Mouse (Mus musculus) fat pad, adult 2 months (tissue): Measurements from ENCODE around the gene Chrnb4.

ENCODE experiments used
- DNase-seq: peaks from one replicate; pipeline ENCODE4 v3.0.0-alpha.2; 2011; ENCODE audit warnings: low read depth, low spot score; ENCODE audit errors: extremely low read depth

The Chrnb4 gene

DNA sequence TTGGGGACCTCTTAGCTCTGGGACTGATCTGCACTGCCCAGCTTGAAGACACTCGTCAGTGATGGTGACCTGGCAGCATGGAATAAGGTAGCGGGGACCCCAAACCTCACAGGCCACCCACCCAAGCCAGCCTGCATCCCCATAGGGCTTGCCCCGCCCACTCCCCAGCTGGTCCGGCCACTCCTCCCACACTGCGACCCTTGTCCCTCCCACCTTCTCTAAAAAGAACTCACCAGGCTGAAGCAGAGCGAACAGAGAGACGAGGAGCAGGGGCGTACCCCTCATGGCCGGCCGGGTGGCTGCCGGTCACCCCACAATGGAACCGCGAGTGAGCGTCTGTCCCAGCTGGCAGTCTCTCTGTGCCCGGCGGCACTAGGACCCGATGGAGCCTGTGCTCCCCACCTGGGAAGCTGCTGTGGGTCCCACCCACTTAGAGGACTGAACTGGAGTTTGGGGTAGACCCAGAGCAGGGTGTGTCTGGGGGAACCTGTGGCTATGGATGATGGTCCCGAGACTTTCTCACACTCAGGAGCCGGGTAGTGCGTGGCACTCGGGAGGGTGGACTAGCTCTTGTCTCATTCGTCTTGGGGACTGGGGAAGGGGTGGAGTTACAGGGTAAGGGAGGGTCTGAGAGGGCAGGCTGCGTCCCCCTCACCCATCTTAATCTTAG lies at the start of gene Chrnb4:
Gene Chrnb4 (minus strand): TSS at position 569 of the 670 bp plus-strand sequence.
- no peak for DNase-seq

DNA sequence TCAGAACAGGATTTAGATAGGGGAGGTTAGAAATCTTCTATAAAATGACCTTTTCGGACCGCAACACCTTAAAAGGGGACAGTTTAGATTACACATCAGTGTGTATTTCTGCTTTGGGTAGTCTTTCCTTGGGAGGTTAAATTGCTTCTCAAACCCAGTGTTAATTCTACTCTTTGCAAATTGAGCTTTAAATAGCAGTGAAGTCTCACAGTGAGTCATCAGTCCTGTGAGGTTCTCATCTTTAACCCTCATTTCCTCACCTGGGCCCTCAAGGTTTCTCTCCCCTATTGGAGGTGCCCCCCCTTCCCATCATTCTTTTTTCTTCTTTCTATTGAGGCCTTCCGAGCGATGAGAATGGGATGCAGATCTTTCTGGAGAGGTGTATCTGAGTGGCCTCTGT lies 48.3 kb upstream of the Chrnb4 start:
- DNase-seq = no peak

DNA sequence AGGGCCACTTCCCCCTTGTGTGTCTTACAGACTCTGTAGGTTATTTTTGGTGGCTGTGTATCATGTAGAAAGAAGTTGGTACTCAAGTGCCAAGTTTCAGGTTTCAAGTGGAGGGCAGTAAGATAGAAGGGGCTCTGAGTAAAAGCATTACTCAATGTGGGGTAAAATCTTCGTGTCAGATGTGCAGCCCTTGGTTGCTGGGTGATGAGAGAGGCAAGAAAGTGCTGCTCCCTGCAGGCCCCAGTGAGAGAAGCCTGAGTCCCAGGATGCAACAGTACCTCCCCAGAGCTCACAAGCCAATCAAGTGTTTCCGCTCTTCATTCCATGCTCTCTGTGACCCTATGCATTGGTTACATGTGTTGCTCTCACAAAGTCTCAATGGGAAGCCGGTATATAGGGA lies 47.5 kb upstream of the Chrnb4 start:
- DNase-seq = no peak

DNA sequence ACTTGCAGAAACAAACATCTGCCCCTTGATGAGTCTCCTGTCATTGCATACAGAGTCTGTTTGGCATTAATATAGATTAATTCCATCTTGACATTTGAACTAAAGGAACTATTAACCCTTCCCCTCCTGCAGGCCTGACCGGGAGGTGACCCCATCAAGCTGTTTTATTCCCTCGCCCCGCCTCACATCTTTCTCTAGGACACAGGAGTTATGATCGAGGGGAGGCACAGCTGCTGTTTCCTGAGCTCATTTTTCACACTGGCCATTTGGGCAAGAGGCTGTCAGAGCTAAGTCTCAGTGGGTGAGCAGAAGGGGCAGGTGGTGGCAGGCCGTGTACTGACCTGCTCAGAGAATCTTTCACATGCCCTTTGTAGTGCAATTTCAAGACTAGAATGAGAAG lies 41.6 kb upstream of the Chrnb4 start:
- DNase-seq = no peak

DNA sequence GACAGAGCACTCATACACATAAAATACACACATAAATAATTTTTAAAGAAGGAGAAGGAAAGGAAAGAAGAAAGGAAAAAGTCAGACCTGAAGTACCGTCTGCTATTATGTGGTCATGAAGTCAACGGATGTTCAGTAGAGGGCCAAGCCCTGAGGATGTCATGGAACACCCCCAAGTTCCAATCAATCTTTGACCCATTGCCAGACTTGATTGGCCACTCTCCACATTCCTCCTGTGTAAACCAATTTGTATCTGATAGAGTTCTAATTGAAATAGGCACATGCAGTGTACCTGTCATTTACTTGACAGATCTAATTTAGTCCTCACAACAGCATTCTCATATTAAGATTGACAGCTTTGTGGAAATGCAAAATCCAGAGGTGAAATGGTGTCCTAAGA lies 40.6 kb upstream of the Chrnb4 start:
- no peak for DNase-seq

DNA sequence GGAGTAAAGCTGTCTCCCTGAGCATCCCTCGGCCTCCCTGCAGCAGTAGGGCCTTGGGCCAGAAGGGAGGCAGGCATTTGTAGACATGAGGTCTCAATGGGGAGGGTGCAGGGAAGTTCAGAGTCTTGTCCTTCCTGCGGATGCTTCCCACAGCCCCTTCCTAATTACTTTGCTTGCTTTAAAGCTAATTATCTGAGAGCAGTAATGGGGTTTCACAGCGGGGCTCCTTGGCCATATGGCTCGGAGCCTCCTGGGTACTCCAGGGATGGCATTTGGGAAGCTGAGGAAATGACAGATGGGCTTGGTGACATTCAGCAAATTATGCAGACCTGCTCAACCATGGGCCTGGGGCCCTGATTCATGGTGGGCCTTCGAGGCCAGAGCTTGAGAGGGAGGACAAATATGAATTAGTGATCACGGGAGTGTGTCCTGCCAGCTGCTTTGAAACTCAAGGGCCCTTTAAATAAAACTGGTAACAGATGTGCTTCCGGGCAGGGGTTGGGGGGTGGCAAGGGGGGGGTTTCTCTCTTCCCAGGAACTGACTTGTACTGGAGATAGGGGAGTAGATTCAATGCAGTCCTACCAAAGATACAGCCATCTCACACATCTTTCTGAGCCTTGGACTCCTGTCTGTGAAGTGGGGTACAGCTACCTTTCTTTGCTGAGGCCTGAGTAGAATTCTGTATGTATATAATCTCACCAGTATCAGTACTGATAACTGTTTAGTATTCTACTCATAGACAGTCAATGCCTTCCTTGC lies 34.8 kb upstream of the Chrnb4 start:
- DNase-seq = no peak

DNA sequence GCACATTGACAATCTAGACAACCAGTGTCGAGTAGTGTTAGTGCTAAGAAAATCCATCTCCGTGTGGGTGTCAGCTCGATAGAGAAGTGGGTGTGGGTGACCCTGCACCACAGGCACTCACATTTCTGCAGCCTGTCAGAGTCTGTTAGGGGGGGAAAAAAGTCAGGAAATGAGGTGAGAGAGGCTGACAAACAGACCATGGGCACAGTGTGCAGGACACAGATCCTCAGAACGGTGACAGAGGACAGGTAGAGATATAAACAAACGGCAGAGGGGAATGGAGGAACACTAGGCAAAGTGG lies 19.3 kb upstream of the Chrnb4 start:
- DNase-seq = no peak

DNA sequence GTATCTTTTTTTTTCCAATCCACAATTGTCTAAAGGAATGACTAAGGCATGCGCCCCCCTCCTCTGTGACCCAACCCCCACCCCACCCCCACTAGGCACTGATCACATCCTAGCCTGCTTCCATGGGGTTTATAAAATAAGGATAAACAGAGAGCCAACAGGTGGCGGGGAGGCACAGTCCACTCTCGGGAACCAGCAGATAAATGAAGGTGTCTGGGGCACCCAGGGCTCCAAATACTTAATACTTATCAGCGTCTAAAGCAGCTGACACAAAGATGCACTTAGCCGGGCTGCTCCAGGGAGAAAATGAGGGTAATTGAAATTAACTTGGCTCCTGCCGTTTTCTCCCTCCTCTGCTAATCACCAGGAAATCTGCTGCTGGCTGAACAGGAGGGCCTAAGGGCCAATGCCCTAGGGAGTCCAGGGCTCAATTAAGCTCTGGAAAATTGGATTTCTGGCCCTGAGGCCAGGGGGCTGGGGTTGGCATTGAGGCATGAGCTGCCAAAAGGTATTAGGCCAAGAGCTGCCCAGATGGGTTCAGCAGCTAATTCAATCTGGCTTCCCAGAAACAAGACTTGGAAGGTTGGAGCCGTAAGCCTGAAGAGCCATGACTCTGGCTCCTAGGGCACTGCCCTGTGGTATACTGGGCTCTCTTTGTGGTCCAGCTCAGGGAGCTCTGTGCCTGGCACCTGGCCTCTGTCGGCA lies 18.8 kb upstream of the Chrnb4 start:
- no peak for DNase-seq

DNA sequence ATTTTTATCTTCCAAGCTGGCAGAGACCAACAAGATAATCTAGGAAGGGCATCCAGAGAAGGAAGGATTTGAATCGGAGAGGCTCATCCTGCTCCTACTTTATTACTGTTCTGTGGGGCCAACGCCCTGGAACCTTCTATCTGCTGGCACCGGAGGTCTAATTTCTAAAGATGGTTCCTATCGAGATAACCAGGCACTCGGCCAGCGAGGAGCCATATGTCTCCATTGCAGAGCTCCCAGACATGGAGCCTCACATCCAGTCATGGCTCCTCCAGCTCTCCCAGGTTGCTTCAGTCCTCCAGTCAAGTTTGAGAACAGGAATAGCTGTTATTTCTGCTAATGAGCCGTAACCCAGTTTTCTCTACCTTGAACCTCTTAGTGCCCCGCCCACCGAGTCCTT lies 16.7 kb upstream of the Chrnb4 start:
- no peak for DNase-seq

DNA sequence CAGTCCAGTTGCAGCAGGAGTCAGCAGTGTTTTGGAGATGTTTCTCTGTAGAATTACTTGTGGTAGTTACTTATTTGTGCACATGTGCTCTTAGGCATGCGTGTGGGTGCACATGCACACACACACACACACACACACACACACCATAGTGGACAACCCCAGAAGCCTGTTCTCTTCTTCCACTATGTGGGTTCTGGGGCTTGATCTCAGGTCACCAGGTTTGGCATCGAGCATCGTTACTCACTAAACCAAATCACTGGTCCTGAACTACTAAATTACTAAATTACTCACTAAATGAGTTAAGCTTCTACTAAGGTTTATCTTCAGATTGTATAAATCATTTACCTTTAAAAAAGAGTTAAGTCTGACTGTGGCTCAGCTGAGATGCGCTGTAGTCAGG lies 9.5 kb upstream of the Chrnb4 start:
- DNase-seq = no peak

DNA sequence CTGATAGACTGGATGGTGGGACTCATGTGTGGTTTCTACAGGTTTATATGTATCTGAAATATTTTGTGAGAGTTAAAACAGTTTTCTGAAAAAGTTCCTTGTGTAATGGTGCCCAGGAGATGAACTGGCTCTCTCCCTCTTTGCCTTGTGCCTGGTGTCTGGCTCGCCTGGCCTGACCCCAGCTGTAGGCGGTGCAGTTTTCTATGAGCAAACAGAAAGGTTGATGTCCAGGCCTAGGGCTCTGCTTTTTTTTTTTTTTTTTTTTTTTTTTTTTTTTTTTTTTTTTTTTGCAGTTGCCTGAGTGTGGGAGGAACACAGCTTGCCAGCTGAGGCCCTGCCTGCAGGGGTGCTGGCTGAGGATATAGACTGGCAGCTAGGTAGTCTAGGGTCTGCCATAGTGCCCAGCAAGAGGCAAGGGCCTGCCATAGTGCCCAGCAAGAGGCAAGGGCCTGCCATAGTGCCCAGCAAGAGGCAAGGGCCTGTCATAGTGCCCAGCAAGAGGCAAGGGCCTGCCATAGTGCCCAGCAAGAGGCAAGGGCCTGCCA lies 6.9 kb upstream of the Chrnb4 start:
- no peak for DNase-seq

DNA sequence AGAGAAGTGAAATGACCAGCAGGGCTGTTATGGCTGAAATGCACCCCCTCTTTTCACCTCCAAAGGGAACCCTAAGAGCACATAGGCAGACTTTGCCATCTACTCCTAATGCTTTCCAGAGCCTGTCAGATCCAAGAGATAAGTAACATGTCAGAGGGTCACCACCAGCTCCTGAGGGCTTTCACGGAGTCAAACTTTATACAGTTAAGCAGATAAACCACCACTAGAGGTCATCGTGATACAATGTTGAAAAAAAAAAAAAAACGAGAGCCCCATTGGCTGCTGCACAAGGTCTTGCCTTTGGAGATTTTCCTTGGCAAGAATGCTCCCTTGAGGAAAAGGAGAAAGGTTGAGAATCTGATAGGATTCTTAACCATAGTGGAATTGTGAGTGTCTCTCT lies 1.8 kb downstream of the Chrnb4 start:
- DNase-seq = no peak

DNA sequence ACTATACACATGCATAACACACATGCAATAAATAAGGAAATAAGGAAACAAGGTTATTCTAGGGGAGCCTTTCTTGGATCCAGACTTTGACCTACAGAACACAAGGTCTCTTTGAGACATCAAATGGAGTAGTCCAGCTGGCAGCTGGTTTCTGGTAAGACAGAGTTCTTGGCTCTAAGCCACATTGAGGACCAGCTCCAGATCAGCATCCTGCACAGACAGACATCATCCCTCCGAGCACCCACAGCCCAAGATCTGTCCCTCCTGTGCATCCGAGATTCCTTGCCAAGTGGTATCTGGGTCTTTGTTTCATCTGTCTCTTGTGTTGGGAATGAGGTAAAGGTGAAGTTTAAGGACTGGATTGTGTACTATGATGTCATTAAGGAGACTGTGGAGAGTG lies 3.6 kb downstream of the Chrnb4 start:
- no peak for DNase-seq

DNA sequence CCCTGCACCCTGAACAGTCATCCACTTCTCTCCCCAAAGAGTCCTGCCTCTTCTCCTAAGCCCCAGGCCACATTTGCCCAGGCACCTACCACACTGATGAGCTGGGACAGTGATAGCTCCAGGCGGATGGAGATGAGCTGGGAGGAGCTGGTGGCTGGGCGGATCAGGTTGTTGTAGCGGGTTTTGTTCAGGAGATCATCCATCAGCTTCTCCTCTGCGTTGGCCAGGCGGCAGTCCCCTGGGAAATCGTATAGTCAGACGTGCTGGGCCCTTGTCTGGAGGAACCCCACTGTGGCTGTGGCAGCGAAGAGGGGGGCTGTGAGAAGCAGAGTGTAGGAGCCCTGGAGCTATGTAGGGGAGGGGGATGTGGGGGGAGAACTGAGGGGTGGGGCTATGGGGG lies 4.9 kb downstream of the Chrnb4 start:
- DNase-seq = no peak

DNA sequence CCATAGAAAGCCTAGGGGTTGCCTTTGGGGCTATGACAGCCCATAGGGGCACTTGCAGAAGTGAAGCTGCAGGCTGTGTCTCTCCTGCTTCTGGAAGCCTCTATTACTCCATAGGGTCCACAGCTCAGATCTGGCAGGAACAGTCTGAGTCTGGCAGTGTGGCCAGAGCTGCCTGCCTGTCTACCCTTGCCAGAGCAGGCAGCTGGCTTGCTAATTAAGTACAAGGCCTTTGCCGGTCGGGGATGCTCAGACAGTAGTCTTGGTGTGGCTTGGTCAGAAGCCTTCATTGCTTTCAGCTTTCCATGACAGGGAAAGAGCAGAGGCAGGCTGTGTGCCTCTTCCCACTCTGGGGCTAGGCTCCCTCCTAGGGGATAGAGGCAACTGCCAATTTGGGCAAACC lies 7.2 kb downstream of the Chrnb4 start:
- no peak for DNase-seq

DNA sequence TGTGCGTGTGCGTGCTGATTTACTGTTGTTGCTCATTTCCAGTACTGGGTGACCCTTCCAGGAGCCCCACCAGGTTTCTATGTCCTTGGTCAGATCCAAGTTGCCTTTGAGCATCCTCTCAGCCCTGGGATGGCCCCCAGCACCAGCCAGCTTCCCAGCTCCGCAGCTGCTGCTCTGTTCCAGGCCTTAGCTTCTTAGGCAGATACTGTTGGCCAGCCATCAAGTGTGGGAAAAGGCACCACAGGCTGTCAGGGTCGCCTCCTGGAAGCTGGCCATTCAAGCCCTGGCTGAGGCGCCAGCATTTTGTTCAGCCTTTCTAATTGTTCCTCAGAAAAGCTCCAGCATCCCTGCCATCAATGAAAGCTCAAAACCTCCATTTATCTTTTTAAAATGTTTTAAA lies 8.6 kb downstream of the Chrnb4 start:
- no peak for DNase-seq

DNA sequence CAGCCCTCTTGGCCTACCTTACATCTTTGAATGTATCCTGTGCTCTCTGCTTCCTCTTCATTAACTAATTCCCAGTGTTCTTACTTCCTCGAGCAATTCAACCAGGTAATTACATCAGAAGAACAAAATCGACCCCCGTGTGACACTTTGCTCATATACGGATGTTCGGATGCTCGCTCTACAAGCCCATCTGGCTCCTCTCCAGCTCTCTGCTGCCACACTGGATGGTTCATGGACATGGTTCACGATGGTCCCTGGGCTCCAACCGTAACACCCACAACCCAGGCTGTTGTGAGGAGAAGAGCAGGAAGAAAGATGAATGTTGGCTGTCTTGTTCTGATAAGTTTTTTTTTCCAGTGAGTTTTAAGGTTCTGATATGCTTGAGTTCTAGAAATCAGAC lies 9.6 kb downstream of the Chrnb4 start:
- no peak for DNase-seq

DNA sequence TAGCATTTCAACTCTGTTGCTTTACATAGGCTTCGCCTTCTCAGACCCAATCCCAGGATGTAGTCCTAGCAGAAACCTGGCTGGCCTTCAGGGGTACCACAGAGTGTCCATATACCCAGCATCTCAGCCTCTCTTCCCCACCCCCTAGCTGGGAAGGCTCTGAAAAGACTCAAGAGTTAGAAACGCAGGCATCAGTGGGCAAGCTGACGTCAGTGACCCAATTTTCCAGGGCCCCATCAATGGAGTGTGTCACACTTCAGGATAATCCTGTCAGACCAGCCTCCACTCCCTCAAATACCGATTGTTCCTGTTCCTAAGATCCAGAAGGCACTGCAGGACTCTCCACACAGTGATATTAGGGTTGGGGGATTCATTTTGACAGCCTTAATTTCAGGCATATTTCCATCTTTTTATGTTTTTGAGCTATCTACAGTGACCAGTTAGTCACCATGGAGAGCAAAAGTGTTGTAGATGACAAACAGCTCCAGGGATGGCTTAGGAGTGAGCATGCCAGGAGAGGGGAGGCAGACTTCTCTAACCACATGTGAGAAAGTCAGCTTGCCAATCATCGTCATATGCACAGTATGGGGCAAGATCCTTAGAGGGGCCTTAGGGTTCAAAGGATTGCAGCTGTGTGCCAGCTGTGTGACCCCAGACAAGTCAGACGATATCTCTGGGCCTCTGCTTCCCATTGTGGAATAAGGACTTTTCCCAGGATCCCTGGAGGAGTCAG lies 17.0 kb downstream of the Chrnb4 start:
- no peak for DNase-seq

DNA sequence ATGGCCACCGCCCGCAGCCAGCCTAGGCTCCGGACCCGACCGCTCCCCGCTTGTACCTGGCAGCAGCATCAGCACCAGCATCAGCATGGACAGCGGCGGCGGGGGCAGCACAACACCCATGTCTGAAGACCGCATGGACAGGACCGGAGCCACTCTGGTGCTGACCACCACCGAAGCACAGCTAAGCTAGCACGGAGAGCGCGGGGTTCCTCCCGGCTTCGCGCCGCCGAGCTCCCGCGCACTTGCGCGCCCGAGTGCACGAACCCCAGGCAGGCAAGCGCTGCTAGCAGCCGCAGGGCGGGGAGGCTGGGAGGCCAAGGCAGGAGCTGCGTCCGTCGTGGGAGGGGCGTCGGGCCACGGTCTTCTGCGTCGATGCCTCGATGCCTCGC lies 22.3 kb downstream of the Chrnb4 start, which contains the start of gene Chrna3:
Gene Chrna3 (minus strand): TSS at position 288 of the 389 bp plus-strand sequence.
- DNase-seq = no peak

DNA sequence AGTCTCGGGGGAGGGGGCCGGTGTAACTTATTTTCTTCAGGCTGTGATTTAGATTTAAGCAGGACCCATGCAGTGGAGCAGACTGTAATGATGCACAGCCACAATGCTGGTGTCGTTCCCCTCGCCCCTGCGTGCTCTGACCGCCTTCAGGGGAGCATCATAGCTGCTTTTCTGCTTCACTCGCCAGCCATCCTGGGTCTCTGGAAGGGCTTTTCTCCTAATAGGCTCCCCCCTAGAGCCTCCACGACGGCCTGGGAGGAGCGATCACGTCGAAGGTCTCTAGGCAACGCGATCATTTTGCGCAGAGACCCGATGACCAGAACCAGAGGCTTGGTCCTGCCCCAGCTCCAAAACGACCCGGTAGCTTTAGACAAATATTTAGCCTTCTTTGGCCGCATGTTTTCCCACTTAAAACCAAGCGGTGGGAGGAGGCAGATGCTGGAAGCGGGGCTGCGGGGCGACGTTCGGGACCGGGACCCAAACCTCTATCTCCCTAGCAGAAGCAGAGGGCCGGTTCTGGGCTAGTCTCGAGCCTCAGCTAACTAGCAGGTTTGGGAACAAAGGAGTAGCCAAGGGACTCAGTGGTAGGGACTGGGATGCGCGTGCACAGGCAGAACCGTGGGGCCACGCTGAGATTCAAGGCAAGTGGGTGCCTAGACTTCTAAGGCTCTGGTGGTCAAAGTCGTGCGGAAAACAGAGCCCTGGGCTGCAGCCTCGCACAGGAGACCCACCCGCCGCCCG lies 22.9 kb downstream of the Chrnb4 start:
- DNase-seq = no peak
